Mouse (Mus musculus) bone marrow, adult 2 months (tissue): Measurements from ENCODE around the gene Gm12253.

ENCODE experiments used
- CTCF ChIP-seq: fragments of 200-500 bp; IDR thresholded peaks from 2 replicates; pipeline ENCODE4 v1.5.1; 2011; ENCODE audit warnings: low read length, control low read depth; ENCODE audit not compliant: control insufficient read depth, insufficient read depth
- POLR2A ChIP-seq: fragments of 200-500 bp; IDR thresholded peaks from 2 replicates; pipeline ENCODE4 v1.6.1; 2011; ENCODE audit warnings: low read depth, mild to moderate bottlenecking, control low read depth, low read length, borderline replicate concordance; ENCODE audit not compliant: control insufficient read depth

DNA sequence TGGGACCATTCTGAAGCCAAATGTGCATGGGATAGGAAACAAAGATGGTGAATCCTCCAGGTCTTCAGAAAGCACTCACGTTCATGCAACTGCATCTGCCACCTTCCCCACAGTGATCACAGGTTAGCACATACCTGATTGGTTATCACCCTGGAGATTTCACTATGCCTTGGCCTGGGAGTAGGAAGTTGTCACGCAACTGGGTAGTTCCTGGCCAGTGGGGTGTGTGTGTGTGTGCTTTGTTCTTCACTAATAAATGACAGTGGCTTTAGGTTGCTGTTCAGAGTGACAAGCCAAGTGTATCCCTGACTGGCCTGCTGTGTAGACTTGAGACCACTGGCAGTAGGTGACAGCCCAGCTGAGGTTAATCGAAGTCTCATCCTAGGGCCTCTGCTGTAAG lies at the start of gene Gm12253:
- TF ChIP-seq POLR2A, result no peak
- no peak for TF ChIP-seq CTCF
